Mouse (Mus musculus) natural killer cell, adult 2 months (primary cell): ENCODE data around the gene Tmprss13.

Source experiments
- DNase-seq, 2 experiments: peaks; one replicate each; pipeline ENCODE4 v3.0.0; 2022; ENCODE audit warnings: low spot score in 2 of 2

Tmprss13 gene

GRCm38 (mm10) chr9:45318855-45319254 is at the start of gene Tmprss13:
TSS of gene Tmprss13 (plus strand) at chr9:45319100.
- no peak for DNase-seq

GRCm38 (mm10) chr9:45272213-45272612 is 46.7 kb upstream of the Tmprss13 start:
- peak in 1 of 2 experiments; percentile 44 for DNase-seq

- no peak for DNase-seq
Observed at GRCm38 (mm10) chr9:45274218-45274617, 44.7 kb upstream of the Tmprss13 start.

GRCm38 (mm10) chr9:45274635-45275034 is 44.3 kb upstream of the Tmprss13 start:
- no peak for DNase-seq

- DNase-seq: no peak
Observed at GRCm38 (mm10) chr9:45280059-45280458, 38.8 kb upstream of the Tmprss13 start.

- DNase-seq: no peak
Observed at GRCm38 (mm10) chr9:45280891-45281290, 38.0 kb upstream of the Tmprss13 start.

DNA sequence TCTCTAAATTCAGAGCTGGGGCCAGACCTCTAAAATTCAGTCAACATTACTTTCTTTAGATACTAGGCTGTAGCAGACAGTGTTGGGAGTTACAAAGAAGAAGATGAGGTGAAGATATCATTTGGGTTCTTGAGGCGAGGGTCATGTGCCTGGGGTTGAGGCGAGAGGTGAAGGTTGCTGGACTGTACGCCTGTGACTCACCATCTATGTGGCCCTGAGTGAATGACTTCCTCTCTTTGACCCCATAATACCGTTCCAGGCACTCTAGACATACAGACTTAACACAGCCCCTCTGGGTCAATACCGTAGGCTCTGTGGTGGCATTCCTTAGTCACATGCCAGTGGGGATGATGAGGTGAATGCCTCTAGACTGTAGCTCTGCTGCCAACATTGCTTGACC is 36.4 kb upstream of the Tmprss13 start:
- DNase-seq: peak; percentile 60 to 76

GRCm38 (mm10) chr9:45291481-45292168 is 27.3 kb upstream of the Tmprss13 start:
- no peak for DNase-seq

- DNase-seq: peak; percentile 74 to 75
Observed at GRCm38 (mm10) chr9:45294210-45295011, 24.5 kb upstream of the Tmprss13 start.

- DNase-seq: peak; percentile 56 to 77
Observed at GRCm38 (mm10) chr9:45299231-45300006, 19.5 kb upstream of the Tmprss13 start.

- peak; percentile 93 to 94 for DNase-seq
Observed at GRCm38 (mm10) chr9:45300422-45301104, 18.3 kb upstream of the Tmprss13 start.

GRCm38 (mm10) chr9:45301771-45302170 is 17.1 kb upstream of the Tmprss13 start:
- no peak for DNase-seq

GRCm38 (mm10) chr9:45306746-45307410 is 12.0 kb upstream of the Tmprss13 start:
- no peak for DNase-seq

GRCm38 (mm10) chr9:45308521-45308920 is 10.4 kb upstream of the Tmprss13 start:
- DNase-seq: no peak

DNA sequence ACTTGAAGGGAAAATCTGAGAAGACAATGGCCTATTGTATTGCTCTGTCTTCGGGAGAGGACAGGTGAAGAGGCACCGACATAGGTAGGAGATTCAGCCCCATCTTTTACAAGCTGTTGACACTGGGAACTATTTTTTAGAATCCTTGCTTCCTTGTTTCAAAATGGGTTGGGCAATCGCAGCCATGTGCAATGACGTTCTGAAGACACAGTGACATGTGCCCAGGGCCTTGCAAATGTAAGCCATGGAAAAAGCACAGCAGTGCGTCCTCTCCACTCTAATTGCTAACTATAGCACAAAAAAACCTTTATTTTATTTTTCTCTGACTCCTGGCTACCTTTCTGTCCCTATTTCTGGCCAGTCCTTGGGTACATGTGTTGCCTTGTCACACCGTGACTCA is 7.0 kb upstream of the Tmprss13 start:
- no peak for DNase-seq

GRCm38 (mm10) chr9:45313913-45314312 is 5.0 kb upstream of the Tmprss13 start:
- no peak for DNase-seq

GRCm38 (mm10) chr9:45317635-45318034 is 1.3 kb upstream of the Tmprss13 start:
- no peak for DNase-seq

DNA sequence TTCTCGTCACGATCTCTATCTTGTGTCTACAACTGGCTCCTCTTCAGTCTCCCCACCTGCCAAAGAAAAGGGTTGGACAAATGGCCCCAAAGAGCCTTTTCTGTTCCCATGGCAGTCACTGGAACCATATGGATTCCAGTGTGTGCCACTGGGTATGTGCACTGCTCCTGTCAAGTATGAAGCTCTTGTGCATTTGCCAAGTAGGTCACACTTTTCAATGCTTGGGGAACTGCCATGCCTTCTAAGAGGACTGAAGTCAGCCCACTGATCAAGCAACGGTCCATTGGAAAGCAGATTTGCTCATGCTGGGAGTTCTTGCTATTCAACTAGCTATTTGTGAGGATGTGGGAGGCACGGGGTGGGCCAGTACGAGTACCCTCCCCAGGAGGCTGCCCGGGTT is 2.6 kb downstream of the Tmprss13 start:
- no peak for DNase-seq

GRCm38 (mm10) chr9:45321946-45322430 is 3.1 kb downstream of the Tmprss13 start:
- DNase-seq: no peak

- no peak for DNase-seq
Observed at GRCm38 (mm10) chr9:45326390-45326789, 7.5 kb downstream of the Tmprss13 start.

- DNase-seq: no peak
Observed at GRCm38 (mm10) chr9:45328263-45328662, 9.4 kb downstream of the Tmprss13 start.
